Mouse (Mus musculus) MEL (cell line): ENCODE results near the gene Usp3. TPM values are rescaled to one million over a fixed set of nuclear protein-coding genes. Genes with fewer than 3 reads are reported as not detected.

Experiments
- DNase-seq: peaks from one replicate; pipeline ENCODE4 v3.0.0; 2011; ENCODE audit warnings: low read depth, low spot score
- H3K27ac ChIP-seq: 2 replicates; pipeline ENCODE4 v1.5.1; 2012; ENCODE audit warnings: low read depth, mild to moderate bottlenecking, control low read depth, low read length, moderate library complexity; ENCODE audit not compliant: control insufficient read depth
- H3K27me3 ChIP-seq, 2 experiments: fragments of 150-350 bp in 1 of 2; sonication (generic) in 1 of 2; 2 replicates each; pipeline ENCODE4 v1.6.1; 2012; ENCODE audit warnings: low read length in 2 of 2, mild to moderate bottlenecking in 2 of 2, improper control_type of control experiment in 1 of 2, moderate library complexity in 1 of 2; ENCODE audit not compliant: insufficient read depth in 2 of 2, control insufficient read depth in 1 of 2
- H3K36me3 ChIP-seq, 2 experiments: 2 replicates each; pipeline ENCODE4 v1.6.1; 2012 to 2014; ENCODE audit warnings: low read length in 2 of 2, improper control_type of control experiment in 1 of 2, inconsistent platforms in 1 of 2, mild to moderate bottlenecking in 1 of 2; ENCODE audit not compliant: insufficient read depth in 2 of 2, control insufficient read depth in 1 of 2
- H3K4me1 ChIP-seq, 2 experiments: fragments of 150-350 bp in 1 of 2; sonication (generic) in 1 of 2; 2 replicates each; pipeline ENCODE4 v1.6.1; 2012; ENCODE audit warnings: low read length in 2 of 2, improper control_type of control experiment in 1 of 2, mild to moderate bottlenecking in 1 of 2; ENCODE audit not compliant: insufficient read depth in 2 of 2, control insufficient read depth in 1 of 2
- H3K4me3 ChIP-seq, 2 experiments: fragments of 150-350 bp in 1 of 2; sonication (generic) in 1 of 2; 2 replicates each; pipeline ENCODE4 v1.5.1; 2012; ENCODE audit warnings: low read depth in 2 of 2, low read length in 2 of 2, mild to moderate bottlenecking in 2 of 2, moderate library complexity in 2 of 2, control low read depth in 1 of 2, improper control_type of control experiment in 1 of 2; ENCODE audit not compliant: control insufficient read depth in 1 of 2, insufficient read depth in 1 of 2
- H3K79me2 ChIP-seq: 2 replicates; pipeline ENCODE4 v1.6.1; 2012; ENCODE audit warnings: mild to moderate bottlenecking, low read length, moderate library complexity; ENCODE audit not compliant: control insufficient read depth, poor library complexity, insufficient read depth
- H3K9ac ChIP-seq: 2 replicates; pipeline ENCODE4 v1.6.1; 2012; ENCODE audit warnings: low read depth, mild to moderate bottlenecking, control low read depth, low read length, moderate library complexity; ENCODE audit not compliant: control insufficient read depth, poor library complexity, severe bottlenecking
- H3K9me3 ChIP-seq: fragments of 150-350 bp; sonication (generic); replicated peaks from 2 replicates; pipeline ENCODE4 v1.6.1; 2012; ENCODE audit warnings: mild to moderate bottlenecking, low read length, improper control_type of control experiment, moderate library complexity; ENCODE audit not compliant: insufficient read depth
- BHLHE40 ChIP-seq: IDR thresholded peaks from 2 replicates; pipeline ENCODE4 v1.6.1; 2012; ENCODE audit warnings: low read depth, mild to moderate bottlenecking, inconsistent platforms, low read length, improper control_type of control experiment, borderline replicate concordance
- CHD1 ChIP-seq: IDR thresholded peaks from 2 replicates; pipeline ENCODE4 v1.6.1; 2012; ENCODE audit warnings: low read depth, mild to moderate bottlenecking, inconsistent platforms, low read length, improper control_type of control experiment
- CHD2 ChIP-seq: IDR thresholded peaks from 2 replicates; pipeline ENCODE4 v1.6.1; 2011; ENCODE audit warnings: low read length, improper control_type of control experiment
- CTCF ChIP-seq, 3 experiments: IDR thresholded peaks in 2 of 3; conservative IDR thresholded peaks in 1 of 3; 2 replicates each; pipeline ENCODE4 v1.5.1; 2011 to 2012; ENCODE audit warnings: low read length in 3 of 3, low read depth in 2 of 3, mild to moderate bottlenecking in 2 of 3, improper control_type of control experiment in 1 of 3, inconsistent platforms in 1 of 3, mixed read lengths in 1 of 3, moderate library complexity in 1 of 3; ENCODE audit not compliant: control insufficient read depth in 1 of 3, insufficient read depth in 1 of 3, poor library complexity in 1 of 3, severe bottlenecking in 1 of 3
- E2F4 ChIP-seq: IDR thresholded peaks from 2 replicates; pipeline ENCODE4 v1.6.1; 2011; ENCODE audit warnings: low read depth, low read length, improper control_type of control experiment, borderline replicate concordance
- ELF1 ChIP-seq: IDR thresholded peaks from 2 replicates; pipeline ENCODE4 v1.6.1; 2014; ENCODE audit warnings: low read depth, mild to moderate bottlenecking, inconsistent platforms, low read length, improper control_type of control experiment, moderate library complexity
- EP300 ChIP-seq, 2 experiments: IDR thresholded peaks; 2 replicates each; pipeline ENCODE4 v1.6.1; 2011; ENCODE audit warnings: improper control_type of control experiment in 2 of 2, low read length in 2 of 2, low read depth in 1 of 2, mild to moderate bottlenecking in 1 of 2
- ETS1 ChIP-seq: IDR thresholded peaks from 2 replicates; pipeline ENCODE4 v1.6.1; 2012; ENCODE audit warnings: low read depth, mild to moderate bottlenecking, inconsistent platforms, low read length, improper control_type of control experiment, moderate library complexity
- GABPA ChIP-seq: IDR thresholded peaks from 2 replicates; pipeline ENCODE4 v1.6.1; 2012; ENCODE audit warnings: low read depth, mild to moderate bottlenecking, inconsistent platforms, low read length, improper control_type of control experiment, moderate library complexity
- GATA1 ChIP-seq: IDR thresholded peaks from 2 replicates; pipeline ENCODE4 v1.6.1; 2011; ENCODE audit warnings: low read depth, low read length, improper control_type of control experiment
- HCFC1 ChIP-seq: IDR thresholded peaks from 2 replicates; pipeline ENCODE4 v1.6.1; 2012; ENCODE audit warnings: low read depth, mild to moderate bottlenecking, inconsistent platforms, low read length, improper control_type of control experiment, moderate library complexity
- JUND ChIP-seq: IDR thresholded peaks from 2 replicates; pipeline ENCODE4 v1.6.1; 2011; ENCODE audit warnings: low read depth, mild to moderate bottlenecking, improper control_type of control experiment, low read length
- KAT2A ChIP-seq: conservative IDR thresholded peaks from 2 replicates; pipeline ENCODE4 v1.6.1; 2012; ENCODE audit warnings: low read depth, low read length, improper control_type of control experiment, inconsistent platforms
- MAFK ChIP-seq: IDR thresholded peaks from 2 replicates; pipeline ENCODE4 v1.6.1; 2011; ENCODE audit warnings: low read depth, mild to moderate bottlenecking, low read length, improper control_type of control experiment, borderline replicate concordance
- MAX ChIP-seq: IDR thresholded peaks from 2 replicates; pipeline ENCODE4 v1.6.1; 2011; ENCODE audit warnings: low read length, improper control_type of control experiment
- MAZ ChIP-seq: IDR thresholded peaks from 2 replicates; pipeline ENCODE4 v1.6.1; 2012; ENCODE audit warnings: low read depth, mild to moderate bottlenecking, inconsistent platforms, low read length, improper control_type of control experiment
- MEF2A ChIP-seq: IDR thresholded peaks from 2 replicates; pipeline ENCODE4 v1.6.1; 2014; ENCODE audit warnings: low read depth, mild to moderate bottlenecking, inconsistent platforms, low read length, improper control_type of control experiment; ENCODE audit not compliant: poor library complexity, insufficient replicate concordance, severe bottlenecking; ENCODE audit errors: extremely low read depth
- MXI1 ChIP-seq: IDR thresholded peaks from 2 replicates; pipeline ENCODE4 v1.6.1; 2011; ENCODE audit warnings: mild to moderate bottlenecking, low read depth, low read length, improper control_type of control experiment
- MYB ChIP-seq: IDR thresholded peaks from 2 replicates; pipeline ENCODE4 v1.6.1; 2011; ENCODE audit warnings: mild to moderate bottlenecking, low read depth, low read length, improper control_type of control experiment
- MYC ChIP-seq: IDR thresholded peaks from 2 replicates; pipeline ENCODE4 v1.6.1; 2011; ENCODE audit warnings: low read depth, mild to moderate bottlenecking, low read length, improper control_type of control experiment, moderate library complexity
- NELFE ChIP-seq: IDR thresholded peaks from 2 replicates; pipeline ENCODE4 v1.6.1; 2011; ENCODE audit warnings: low read depth, low read length, improper control_type of control experiment
- NRF1 ChIP-seq: IDR thresholded peaks from 2 replicates; pipeline ENCODE4 v1.6.1; 2014; ENCODE audit warnings: low read depth, mild to moderate bottlenecking, inconsistent platforms, low read length, improper control_type of control experiment, moderate library complexity; ENCODE audit not compliant: poor library complexity, insufficient read depth, severe bottlenecking
- POLR2A ChIP-seq, 2 experiments: IDR thresholded peaks; 2 replicates each; pipeline ENCODE4 v1.6.1; 2011 to 2012; ENCODE audit warnings: low read length in 2 of 2, mild to moderate bottlenecking in 2 of 2, control low read depth in 1 of 2, improper control_type of control experiment in 1 of 2, low read depth in 1 of 2, moderate library complexity in 1 of 2; ENCODE audit not compliant: control insufficient read depth in 1 of 2, insufficient read depth in 1 of 2, poor library complexity in 1 of 2
- POLR2AphosphoS2 ChIP-seq: IDR thresholded peaks from 2 replicates; pipeline ENCODE4 v1.6.1; 2011; ENCODE audit warnings: low read length, improper control_type of control experiment
- POLR2AphosphoS5 ChIP-seq: IDR thresholded peaks from 2 replicates; pipeline ENCODE4 v1.6.1; 2012; ENCODE audit warnings: low read depth, borderline replicate concordance, mild to moderate bottlenecking, inconsistent platforms, low read length, moderate library complexity, mixed read lengths
- RAD21 ChIP-seq: IDR thresholded peaks from 2 replicates; pipeline ENCODE4 v1.6.1; 2011; ENCODE audit warnings: mild to moderate bottlenecking, low read depth, low read length, improper control_type of control experiment
- RCOR1 ChIP-seq: IDR thresholded peaks from 2 replicates; pipeline ENCODE4 v1.6.1; 2012; ENCODE audit warnings: low read depth, mild to moderate bottlenecking, inconsistent platforms, low read length, improper control_type of control experiment
- SIN3A ChIP-seq: IDR thresholded peaks from 2 replicates; pipeline ENCODE4 v1.6.1; 2012; ENCODE audit warnings: low read length, improper control_type of control experiment, inconsistent platforms
- SMC3 ChIP-seq: IDR thresholded peaks from 2 replicates; pipeline ENCODE4 v1.6.1; 2011; ENCODE audit warnings: low read depth, low read length, improper control_type of control experiment
- TAL1 ChIP-seq: IDR thresholded peaks from 2 replicates; pipeline ENCODE4 v1.6.1; 2012; ENCODE audit warnings: mild to moderate bottlenecking, inconsistent platforms, low read length, moderate library complexity, mixed read lengths
- TBP ChIP-seq: IDR thresholded peaks from 2 replicates; pipeline ENCODE4 v1.8.0; 2011; ENCODE audit warnings: low read depth, low read length, improper control_type of control experiment
- TCF12 ChIP-seq: IDR thresholded peaks from 2 replicates; pipeline ENCODE4 v1.6.1; 2014; ENCODE audit warnings: low read depth, mild to moderate bottlenecking, inconsistent platforms, low read length, improper control_type of control experiment, moderate library complexity
- UBTF ChIP-seq: IDR thresholded peaks from 2 replicates; pipeline ENCODE4 v1.6.1; 2012; ENCODE audit warnings: low read depth, mild to moderate bottlenecking, inconsistent platforms, low read length, improper control_type of control experiment, moderate library complexity, borderline replicate concordance; ENCODE audit not compliant: insufficient read depth
- USF1 ChIP-seq: IDR thresholded peaks from 2 replicates; pipeline ENCODE4 v1.6.1; 2014; ENCODE audit warnings: low read depth, mild to moderate bottlenecking, inconsistent platforms, low read length, improper control_type of control experiment, moderate library complexity
- USF2 ChIP-seq, 2 experiments: IDR thresholded peaks; 2 replicates each; pipeline ENCODE4 v1.6.1; 2011 to 2012; ENCODE audit warnings: improper control_type of control experiment in 2 of 2, low read length in 2 of 2, borderline replicate concordance in 1 of 2, inconsistent platforms in 1 of 2, low read depth in 1 of 2, mild to moderate bottlenecking in 1 of 2; ENCODE audit not compliant: insufficient read depth in 1 of 2
- ZC3H11A ChIP-seq: IDR thresholded peaks from 2 replicates; pipeline ENCODE4 v1.6.1; 2012; ENCODE audit warnings: low read depth, mild to moderate bottlenecking, inconsistent platforms, low read length, improper control_type of control experiment
- ZKSCAN1 ChIP-seq: IDR thresholded peaks from 2 replicates; pipeline ENCODE4 v1.6.1; 2012; ENCODE audit warnings: low read depth, mild to moderate bottlenecking, inconsistent platforms, low read length, improper control_type of control experiment, moderate library complexity
- ZMIZ1 ChIP-seq: IDR thresholded peaks from 2 replicates; pipeline ENCODE4 v1.6.1; 2012; ENCODE audit warnings: low read depth, mild to moderate bottlenecking, inconsistent platforms, low read length, improper control_type of control experiment, moderate library complexity
- ZNF384 ChIP-seq: IDR thresholded peaks from 2 replicates; pipeline ENCODE4 v1.6.1; 2012; ENCODE audit warnings: low read depth, mild to moderate bottlenecking, inconsistent platforms, low read length, improper control_type of control experiment
- polyA plus RNA-seq, 2 experiments: library from polyadenylated mRNA; stranded (reverse) in 1 of 2; unstranded in 1 of 2; fragments of >175 nt in 1 of 2; fragments of >200 nt in 1 of 2; gene quantifications; 2 replicates each; pipeline versions ENCODE4 v1.2.1 to v1.2.4; 2012; ENCODE audit warnings: low replicate concordance in 2 of 2, low read depth in 1 of 2; ENCODE audit not compliant: insufficient read length in 2 of 2, insufficient read depth in 1 of 2, missing spikeins in 1 of 2
- total RNA-seq: library from RNA; depleted of rRNA; stranded (reverse); fragments of 300-350 nt; gene quantifications from 2 replicates; pipeline ENCODE4 v1.2.3, GENCODE M21; 2012

Usp3 gene
- total and polyA plus RNA-seq, 3 experiments: 9.8 to 534 (median 22.0) TPM

- DNase-seq: no peak
- no peak overlapping the region for H3K4me3 ChIP-seq
- no peaks in the 10 kb centered on the region for H3K9me3 ChIP-seq
- peaks cover 18 to 19% of the 10 kb centered on the region in 2 experiments for H3K4me1 ChIP-seq
- H3K36me3 ChIP-seq: peaks cover 0 to 25% of the 10 kb centered on the region in 2 experiments; a peak in 2 of 4 replicates
- TF ChIP-seq POLR2A (IDR thresholded peaks at IDR 0.05; ENCODE audit: control insufficient read depth in 1 of 2, insufficient read depth in 1 of 2, low read depth in 1 of 2, low read length in 2 of 2, poor library complexity in 1 of 2) (no peak), EP300 (IDR thresholded peaks at IDR 0.05; ENCODE audit: low read depth in 1 of 2, low read length in 2 of 2) (peak; percentile 22 to 36; a peak in 1 of 4 replicates), JUND (no peak), MEF2A (no peak), GABPA (no peak), CHD2 (no peak), HCFC1 (no peak), ETS1 (0 out of 2 replicates have a peak, but pooled peaks have one; percentile 46), CTCF (IDR thresholded peaks at IDR 0.05 in 2 of 3, conservative IDR thresholded peaks at IDR 0.05 in 1 of 3; ENCODE audit: control insufficient read depth in 1 of 3, insufficient read depth in 1 of 3, low read depth in 2 of 3, low read length in 3 of 3, poor library complexity in 1 of 3, severe bottlenecking in 1 of 3) (no peak), KAT2A (no peak), MAX (no peak), MAZ (no peak), ELF1 (no peak), BHLHE40 (no peak), E2F4 (no peak), NELFE (no peak), MXI1 (no peak), USF2 (IDR thresholded peaks at IDR 0.05; ENCODE audit: borderline replicate concordance in 1 of 2, insufficient read depth in 1 of 2, low read depth in 1 of 2, low read length in 2 of 2) (no peak), SIN3A (no peak), CHD1 (no peak), ZMIZ1 (0 out of 2 replicates have a peak, but pooled peaks have one; percentile 36), ZC3H11A (no peak), TAL1 (peak; percentile 60), MAFK (no peak), UBTF (no peak), RAD21 (no peak), ZNF384 (no peak), USF1 (no peak), GATA1 (peak; percentile 60), SMC3 (no peak), RCOR1 (no peak), POLR2AphosphoS5 (no peak), MYB (no peak), TCF12 (peak; percentile 47), TBP (no peak), ZKSCAN1 (no peak), NRF1 (no peak), POLR2AphosphoS2 (no peak), MYC (no peak)
- no peak overlapping the region for H3K27ac ChIP-seq
- H3K9ac ChIP-seq: no peak overlapping the region
- no peaks in the 10 kb centered on the region for H3K27me3 ChIP-seq
- peaks cover 12% of the 10 kb centered on the region for H3K79me2 ChIP-seq
Measured at GRCm38 (mm10) chr9:66575878-66576238, 17.1 kb downstream of the Usp3 start.
